In the genomic region with DNA sequence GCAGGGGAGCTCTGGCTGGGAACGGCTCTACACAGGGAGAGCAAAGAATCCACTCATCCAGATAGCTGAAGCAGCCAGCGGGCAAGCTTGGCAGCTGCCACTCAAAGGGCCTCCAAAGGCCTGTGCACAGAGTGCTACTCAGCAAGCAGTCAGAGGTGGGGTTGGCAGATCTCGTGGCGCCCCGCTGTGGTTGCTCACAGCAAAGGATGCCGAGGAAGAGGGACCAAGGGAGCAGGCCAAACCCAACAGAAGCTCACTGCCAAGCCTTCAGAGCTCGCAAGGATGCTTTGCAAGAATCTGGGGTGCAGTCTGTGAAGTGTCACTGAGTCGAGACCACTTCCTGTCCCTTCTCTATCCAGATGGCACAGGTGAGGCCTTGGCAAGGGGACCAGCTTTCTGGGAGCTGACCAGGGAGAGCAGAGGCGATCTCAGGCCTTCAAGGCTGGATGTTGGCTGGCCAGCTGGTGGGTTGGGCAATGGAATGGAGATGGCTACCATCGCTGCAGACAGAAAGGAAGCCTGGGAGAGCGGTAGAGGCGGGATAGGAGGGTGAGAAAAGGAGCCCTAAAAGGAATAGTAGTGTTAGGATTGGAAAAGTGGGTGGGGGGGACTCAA, we compare ENCODE assay signal across 9 mouse cellular contexts. TPM values are rescaled to one million over a fixed set of nuclear protein-coding genes. Genes with fewer than 3 reads are reported as not detected.
DNase-seq lines count a peak whose midpoint lies in the region; ATAC-seq and TF ChIP-seq lines count a peak whose summit lies in the region.
"Had no signal": no experiment of that assay in that cellular context is flagged by ENCODE, and none has a peak within 500 bp of the region (broad histone marks: within the 10 kb centered on the region; RNA-seq: fewer than 3 reads in every experiment).

No protein-coding gene starts in this region.

- TF ChIP-seq EP300 in stomach, postnatal 0 days (optimal IDR thresholded peaks at IDR 0.05): no peak

- ATAC-seq in kidney, postnatal 0 days (replicated peaks; ENCODE audit: low FRiP score, low read depth): peak; percentile 61; the same call in 1 of the 2 replicates
- ATAC-seq in embryonic facial prominence, embryonic 14.5 days (ENCODE audit: low read depth): peak; percentile 64; the same call in 1 of the 2 replicates
- ATAC-seq in stomach, postnatal 0 days (ENCODE audit: low FRiP score, low TSS enrichment): no peak
- ATAC-seq in megakaryocyte-erythroid progenitor cell, adult 5-6 weeks (replicated peaks; ENCODE audit: low FRiP score, low TSS enrichment, poor library complexity, severe bottlenecking): no peak

- peak; percentile 40 for DNase-seq in kidney, postnatal 0 days (ENCODE audit: low spot score)
- DNase-seq in kidney, adult 8-10 months: no peak
- peak; percentile 14 to 39 for DNase-seq in adrenal gland, postnatal 36 days
- peak; percentile 81 for DNase-seq in embryonic facial prominence, embryonic 14.5 days (ENCODE audit: low spot score)
- peak; percentile 10 to 47 for DNase-seq in kidney, postnatal 25 days
- DNase-seq in lung, postnatal 36 days: peak; percentile 2
- peak; percentile 49 for DNase-seq in stomach, postnatal 0 days (ENCODE audit: low spot score)

- no peaks in the 10 kb centered on the region for H3K9me3 ChIP-seq in kidney, postnatal 0 days (replicated peaks; ENCODE audit: low read length)
- H3K9me3 ChIP-seq in embryonic facial prominence, embryonic 14.5 days (ENCODE audit: control insufficient read depth, low read length): no peaks in the 10 kb centered on the region
- H3K9me3 ChIP-seq in stomach, postnatal 0 days (ENCODE audit: control insufficient read depth, low read length): no peaks in the 10 kb centered on the region

- no peaks in the 10 kb centered on the region for H3K27me3 ChIP-seq in kidney, postnatal 0 days (ENCODE audit: insufficient read depth, low read length)
- no peaks in the 10 kb centered on the region for H3K27me3 ChIP-seq in embryonic facial prominence, embryonic 14.5 days (replicated peaks; ENCODE audit: control insufficient read depth, insufficient read depth, low read length)
- no peaks in the 10 kb centered on the region for H3K27me3 ChIP-seq in stomach, postnatal 0 days (ENCODE audit: control insufficient read depth, insufficient read depth, low read length)

- no peak overlapping the region for H3K4me2 ChIP-seq in kidney, postnatal 0 days (ENCODE audit: low read length)
- 0 out of 2 replicates have a peak overlapping the region, but pooled peaks have one; percentile 7 for H3K4me2 ChIP-seq in embryonic facial prominence, embryonic 14.5 days (ENCODE audit: low read depth, low read length)
- H3K4me2 ChIP-seq in stomach, postnatal 0 days (replicated peaks; ENCODE audit: low read depth): no peak overlapping the region

- H3K9ac ChIP-seq in kidney, postnatal 0 days (ENCODE audit: low read depth, low read length): no peak overlapping the region
- H3K9ac ChIP-seq in embryonic facial prominence, embryonic 14.5 days (ENCODE audit: low read depth, low read length): no peak overlapping the region
- H3K9ac ChIP-seq in stomach, postnatal 0 days (ENCODE audit: low read length): no peak overlapping the region

- no peaks in the 10 kb centered on the region for H3K36me3 ChIP-seq in kidney, postnatal 0 days (ENCODE audit: insufficient read depth, low read length)
- no peaks in the 10 kb centered on the region for H3K36me3 ChIP-seq in embryonic facial prominence, embryonic 14.5 days (ENCODE audit: control insufficient read depth, insufficient read depth, low read length)
- H3K36me3 ChIP-seq in stomach, postnatal 0 days (ENCODE audit: control insufficient read depth, insufficient read depth, low read length): no peaks in the 10 kb centered on the region

- H3K27ac ChIP-seq in kidney, postnatal 0 days: no peak overlapping the region
- H3K27ac ChIP-seq in embryonic facial prominence, embryonic 14.5 days (replicated peaks; ENCODE audit: low read depth, low read length): no peak overlapping the region
- no peak overlapping the region for H3K27ac ChIP-seq in stomach, postnatal 0 days (replicated peaks)

- 31% methylated on average over 12 of the region's 12 CpGs for WGBS in kidney, postnatal 0 days
- WGBS in embryonic facial prominence, embryonic 14.5 days: 25% methylated on average over 11 of the region's 12 CpGs
- WGBS in stomach, postnatal 0 days: 35% methylated on average over 12 of the region's 12 CpGs

- H3K4me1 ChIP-seq in kidney, postnatal 0 days (replicated peaks; ENCODE audit: insufficient read depth, low read length): no peaks in the 10 kb centered on the region
- peaks cover 11% of the 10 kb centered on the region; the same call in 1 of the 2 replicates for H3K4me1 ChIP-seq in embryonic facial prominence, embryonic 14.5 days (ENCODE audit: control insufficient read depth, insufficient read depth, low read length)
- no peaks in the 10 kb centered on the region for H3K4me1 ChIP-seq in stomach, postnatal 0 days (replicated peaks; ENCODE audit: control insufficient read depth, insufficient read depth)

- TF ChIP-seq CTCF in kidney, postnatal 0 days (IDR thresholded peaks at IDR 0.05; ENCODE audit: low read depth): peak; percentile 64
- peak; percentile 60 for TF ChIP-seq CTCF in stomach, postnatal 0 days (IDR thresholded peaks at IDR 0.05; ENCODE audit: low read depth)

- no peak overlapping the region for H3K4me3 ChIP-seq in kidney, postnatal 0 days (replicated peaks; ENCODE audit: low read depth, low read length)
- no peak overlapping the region for H3K4me3 ChIP-seq in embryonic facial prominence, embryonic 14.5 days (ENCODE audit: low read depth, low read length)
- no peak overlapping the region for H3K4me3 ChIP-seq in stomach, postnatal 0 days (ENCODE audit: low read depth, low read length)

RNA-seq across cellular contexts. Expression of a gene that starts 42.6 kb away (rescaled TPM):
- 24.6 and 26.1 TPM in 2 replicates for polyA plus RNA-seq in kidney, postnatal 0 days (2015; fragmentation: Nextera tagmentation; extraction: Ambion mirVana)
- total RNA-seq in adrenal gland, postnatal 36 days (2021): not detected
- polyA plus RNA-seq in embryonic facial prominence, embryonic 14.5 days (2014; fragmentation: Nextera tagmentation; extraction: Ambion mirVana): not detected in 2 replicates
- polyA plus RNA-seq in stomach, postnatal 0 days (2015; fragmentation: Nextera tagmentation; extraction: Ambion mirVana): 0.51 and 0.63 TPM in 2 replicates
- not detected in 2 replicates for total RNA-seq in megakaryocyte-erythroid progenitor cell, adult 5-6 weeks (2014; fragmentation: Nextera tagmentation)
- total RNA-seq in megakaryocyte-erythroid progenitor cell, adult 5-6 weeks (2017): not detected in 2 replicates
- total RNA-seq: hematopoietic stem cell, adult 5-6 weeks had no signal

RNA-seq across cellular contexts. Expression of a gene that starts 51.4 kb away (rescaled TPM):
- 1.0 and 1.3 TPM in 2 replicates for polyA plus RNA-seq in kidney, postnatal 0 days (2015; fragmentation: Nextera tagmentation; extraction: Ambion mirVana)
- 1 to 10 TPM; 5.0 to 7.4 TPM for total RNA-seq in adrenal gland, postnatal 36 days (2021)
- 3.9 and 4.1 TPM in 2 replicates for polyA plus RNA-seq in embryonic facial prominence, embryonic 14.5 days (2014; fragmentation: Nextera tagmentation; extraction: Ambion mirVana)
- polyA plus RNA-seq in stomach, postnatal 0 days (2015; fragmentation: Nextera tagmentation; extraction: Ambion mirVana): 4.4 TPM in 2 replicates
- total RNA-seq in megakaryocyte-erythroid progenitor cell, adult 5-6 weeks (2014; fragmentation: Nextera tagmentation): 33.6 and 33.9 TPM in 2 replicates
- total RNA-seq in megakaryocyte-erythroid progenitor cell, adult 5-6 weeks (2017): 21.4 and 39.7 TPM in 2 replicates

Comparison
In these comparisons a context has a peak if more than half of its experiments do, and no peak if none do; other contexts are left out.
1. DNase-seq: peak in kidney, postnatal 0 days (single experiment), adrenal gland, postnatal 36 days (2 of 2), embryonic facial prominence, embryonic 14.5 days (single experiment), kidney, postnatal 25 days (2 of 2), lung, postnatal 36 days (single experiment) and stomach, postnatal 0 days (single experiment); none in kidney, adult 8-10 months (0 of 2).
2. ATAC-seq: peak in kidney, postnatal 0 days (single experiment) and embryonic facial prominence, embryonic 14.5 days (single experiment); none in stomach, postnatal 0 days (single experiment) and megakaryocyte-erythroid progenitor cell, adult 5-6 weeks (single experiment).
3. RNA of a gene that starts 42.6 kb away (polyA plus RNA-seq): 24.6 to 26.1 TPM in kidney, postnatal 0 days; 0.51 to 0.63 TPM in stomach, postnatal 0 days and not detected in embryonic facial prominence, embryonic 14.5 days; every median in the first group is over 10 times any median in the second.